Mouse (Mus musculus): ENCODE results near the gene Hoxc5. TPM values are rescaled to one million over a fixed set of nuclear protein-coding genes. Genes with fewer than 3 reads are reported as not detected.

The Hoxc5 gene
- polyA plus RNA-seq, 1 experiment from 2014 or later: 32.2 TPM

- DNase-seq (ENCODE audit: low spot score) (no peak), ATAC-seq (ENCODE audit: low FRiP score) (no peak)
- peaks cover 7% of the 10 kb centered on the region; the same call in 1 of the 2 replicates for H3K4me1 ChIP-seq (replicated peaks; ENCODE audit: control insufficient read depth, insufficient read depth, low read length)
- peak overlapping the region; percentile 67 for H3K9ac ChIP-seq
- WGBS: 3% methylated on average over 12 of the region's 12 CpGs
- no peaks in the 10 kb centered on the region for H3K9me3 ChIP-seq (ENCODE audit: control insufficient read depth, low read length)
- H3K27me3 ChIP-seq (ENCODE audit: control insufficient read depth, insufficient read depth, low read length): peaks cover 85% of the 10 kb centered on the region
- peak overlapping the region; percentile 94 for H3K27ac ChIP-seq
- H3K36me3 ChIP-seq (replicated peaks; ENCODE audit: control insufficient read depth, insufficient read depth): no peaks in the 10 kb centered on the region
- H3K4me3 ChIP-seq (replicated peaks; ENCODE audit: low read length): peak overlapping the region; percentile 36
- peak overlapping the region; percentile 59 for H3K4me2 ChIP-seq (replicated peaks)
Observed at GRCm38 (mm10) chr15:103058715-103059114, 91.5 kb downstream of the Hoxc5 start.

GRCm38 (mm10) chr15:103059393-103059992 is 92.2 kb downstream of the Hoxc5 start:
- 3% methylated on average over 21 of the region's 21 CpGs for WGBS
- Histone ChIP-seq H3K4me1 (replicated peaks; ENCODE audit: control insufficient read depth, insufficient read depth, low read length) (peaks cover 7% of the 10 kb centered on the region; the same call in 1 of the 2 replicates), H3K4me3 (replicated peaks; ENCODE audit: low read length) (peak overlapping the region; percentile 36), H3K4me2 (replicated peaks) (peak overlapping the region; percentile 59), H3K9ac (peak overlapping the region; percentile 67), H3K27ac (peak overlapping the region; percentile 94), H3K9me3 (ENCODE audit: control insufficient read depth, low read length) (no peaks in the 10 kb centered on the region), H3K36me3 (replicated peaks; ENCODE audit: control insufficient read depth, insufficient read depth) (no peaks in the 10 kb centered on the region), H3K27me3 (ENCODE audit: control insufficient read depth, insufficient read depth, low read length) (peaks cover 85% of the 10 kb centered on the region)
- DNase-seq (ENCODE audit: low spot score): no peak
- no peak for ATAC-seq (ENCODE audit: low FRiP score)

GRCm38 (mm10) chr15:103060021-103060340 is 92.7 kb downstream of the Hoxc5 start:
- peaks cover 84% of the 10 kb centered on the region for H3K27me3 ChIP-seq (ENCODE audit: control insufficient read depth, insufficient read depth, low read length)
- H3K36me3 ChIP-seq (replicated peaks; ENCODE audit: control insufficient read depth, insufficient read depth): no peaks in the 10 kb centered on the region
- H3K4me3 ChIP-seq (replicated peaks; ENCODE audit: low read length): peak overlapping the region; percentile 36
- no peaks in the 10 kb centered on the region for H3K9me3 ChIP-seq (ENCODE audit: control insufficient read depth, low read length)
- ATAC-seq (ENCODE audit: low FRiP score): no peak
- peak overlapping the region; percentile 59 for H3K4me2 ChIP-seq (replicated peaks)
- H3K4me1 ChIP-seq (replicated peaks; ENCODE audit: control insufficient read depth, insufficient read depth, low read length): peaks cover 7% of the 10 kb centered on the region; the same call in 1 of the 2 replicates
- H3K27ac ChIP-seq: peak overlapping the region; percentile 94
- no peak for DNase-seq (ENCODE audit: low spot score)
- 8% methylated on average over 11 of the region's 11 CpGs for WGBS
- peak overlapping the region; percentile 67 for H3K9ac ChIP-seq

GRCm38 (mm10) chr15:103060341-103061130 is 93.3 kb downstream of the Hoxc5 start:
- WGBS: 2% methylated on average over 36 of the region's 36 CpGs
- H3K4me2 ChIP-seq (replicated peaks): peak overlapping the region; percentile 59
- no peaks in the 10 kb centered on the region for H3K9me3 ChIP-seq (ENCODE audit: control insufficient read depth, low read length)
- peak overlapping the region; percentile 36 for H3K4me3 ChIP-seq (replicated peaks; ENCODE audit: low read length)
- peak overlapping the region; percentile 94 for H3K27ac ChIP-seq
- DNase-seq (ENCODE audit: low spot score) (peak; percentile 56), ATAC-seq (ENCODE audit: low FRiP score) (peak; percentile 74; the same call in 1 of the 2 replicates)
- peaks cover 84% of the 10 kb centered on the region for H3K27me3 ChIP-seq (ENCODE audit: control insufficient read depth, insufficient read depth, low read length)
- peaks cover 7% of the 10 kb centered on the region; the same call in 1 of the 2 replicates for H3K4me1 ChIP-seq (replicated peaks; ENCODE audit: control insufficient read depth, insufficient read depth, low read length)
- no peaks in the 10 kb centered on the region for H3K36me3 ChIP-seq (replicated peaks; ENCODE audit: control insufficient read depth, insufficient read depth)
- peak overlapping the region; percentile 67 for H3K9ac ChIP-seq

- H3K4me1 ChIP-seq (replicated peaks; ENCODE audit: control insufficient read depth, insufficient read depth, low read length): 0 out of 2 replicates have a peak, but pooled peaks cover 4% of the 10 kb centered on the region
- no peaks in the 10 kb centered on the region for H3K36me3 ChIP-seq (replicated peaks; ENCODE audit: control insufficient read depth, insufficient read depth)
- ATAC-seq (ENCODE audit: low FRiP score) (peak; percentile 33; the same call in 1 of the 2 replicates), DNase-seq (ENCODE audit: low spot score) (peak; percentile 71)
- peak overlapping the region; percentile 36; the same call in 1 of the 2 replicates for H3K4me3 ChIP-seq (replicated peaks; ENCODE audit: low read length)
- H3K9ac ChIP-seq: peak overlapping the region; percentile 35; the same call in 1 of the 2 replicates
- peak overlapping the region; percentile 59 for H3K4me2 ChIP-seq (replicated peaks)
- H3K27me3 ChIP-seq (ENCODE audit: control insufficient read depth, insufficient read depth, low read length): peaks cover 84% of the 10 kb centered on the region
- peak overlapping the region; percentile 94 for H3K27ac ChIP-seq
- 2% methylated on average over 30 of the region's 30 CpGs for WGBS
- H3K9me3 ChIP-seq (ENCODE audit: control insufficient read depth, low read length): no peaks in the 10 kb centered on the region
Observed at GRCm38 (mm10) chr15:103061131-103061825, 94.0 kb downstream of the Hoxc5 start.

- WGBS: 0% methylated on average over 2 of the region's 2 CpGs
- no peak for ATAC-seq (ENCODE audit: low FRiP score)
- Histone ChIP-seq H3K4me2 (replicated peaks) (0 out of 2 replicates have a peak overlapping the region, but pooled peaks have one; percentile 59), H3K36me3 (replicated peaks; ENCODE audit: control insufficient read depth, insufficient read depth) (no peaks in the 10 kb centered on the region), H3K4me1 (replicated peaks; ENCODE audit: control insufficient read depth, insufficient read depth, low read length) (no peaks in the 10 kb centered on the region), H3K27ac (peak overlapping the region; percentile 66), H3K9ac (no peak overlapping the region), H3K27me3 (ENCODE audit: control insufficient read depth, insufficient read depth, low read length) (peaks cover 79% of the 10 kb centered on the region), H3K4me3 (replicated peaks; ENCODE audit: low read length) (no peak overlapping the region), H3K9me3 (ENCODE audit: control insufficient read depth, low read length) (no peaks in the 10 kb centered on the region)
- DNase-seq (ENCODE audit: low spot score): no peak
Observed at GRCm38 (mm10) chr15:103061988-103062387, 94.7 kb downstream of the Hoxc5 start.

GRCm38 (mm10) chr15:103065642-103066041 is 98.4 kb downstream of the Hoxc5 start:
- Histone ChIP-seq H3K4me3 (replicated peaks; ENCODE audit: low read length) (no peak overlapping the region), H3K9ac (no peak overlapping the region), H3K27me3 (ENCODE audit: control insufficient read depth, insufficient read depth, low read length) (peaks cover 89% of the 10 kb centered on the region), H3K36me3 (replicated peaks; ENCODE audit: control insufficient read depth, insufficient read depth) (no peaks in the 10 kb centered on the region), H3K4me2 (replicated peaks) (no peak overlapping the region), H3K9me3 (ENCODE audit: control insufficient read depth, low read length) (no peaks in the 10 kb centered on the region), H3K27ac (no peak overlapping the region), H3K4me1 (replicated peaks; ENCODE audit: control insufficient read depth, insufficient read depth, low read length) (peaks cover 10% of the 10 kb centered on the region; the same call in 1 of the 2 replicates)
- 37% methylated on average over 7 of the region's 7 CpGs for WGBS
- ATAC-seq (ENCODE audit: low FRiP score) (0 out of 2 replicates have a peak, but pooled peaks have one; percentile 53), DNase-seq (ENCODE audit: low spot score) (no peak)
